Mouse (Mus musculus) forebrain, embryonic 13.5 days (tissue): ENCODE measurements around the gene Mpl. TPM values are rescaled to one million over a fixed set of nuclear protein-coding genes. Genes with fewer than 3 reads are reported as not detected.
A peak's percentile ranks its signal among the peaks of the same experiment; 100 is the strongest.

Experiments used
- ATAC-seq: fragments of 200-750 bp; cut with Nextera tagmentation; 2 replicates; pipeline ENCODE4 v1.8.0; 2017
- H3K27ac ChIP-seq: fragments of 300-500 bp; sonication (generic); 2 replicates; pipeline ENCODE4 v1.5.1; 2015; ENCODE audit warnings: inconsistent platforms, mild to moderate bottlenecking, moderate library complexity
- H3K27me3 ChIP-seq: fragments of 300-500 bp; sonication (generic); 2 replicates; pipeline ENCODE4 v1.6.1; 2015; ENCODE audit warnings: mild to moderate bottlenecking, inconsistent platforms
- H3K36me3 ChIP-seq: fragments of 300-500 bp; sonication (generic); 2 replicates; pipeline ENCODE4 v1.6.1; 2015; ENCODE audit warnings: mild to moderate bottlenecking, inconsistent platforms; ENCODE audit not compliant: poor library complexity, severe bottlenecking
- H3K4me1 ChIP-seq: fragments of 300-500 bp; sonication (generic); 2 replicates; pipeline ENCODE4 v1.6.1; 2015; ENCODE audit warnings: inconsistent platforms
- H3K4me2 ChIP-seq: fragments of 300-500 bp; sonication (generic); 2 replicates; pipeline ENCODE4 v1.6.1; 2015; ENCODE audit warnings: inconsistent platforms, mild to moderate bottlenecking, moderate library complexity
- H3K4me3 ChIP-seq: fragments of 300-500 bp; sonication (generic); 2 replicates; pipeline ENCODE4 v1.5.1; 2015; ENCODE audit warnings: mild to moderate bottlenecking, inconsistent platforms
- H3K9ac ChIP-seq: fragments of 300-500 bp; sonication (generic); 2 replicates; pipeline ENCODE4 v1.6.1; 2015; ENCODE audit warnings: mild to moderate bottlenecking, inconsistent platforms
- H3K9me3 ChIP-seq: fragments of 300-500 bp; sonication (generic); replicated peaks from 2 replicates; pipeline ENCODE4 v1.6.1; 2016; ENCODE audit warnings: inconsistent platforms
- WGBS: fragments of 180-500 bp; shearing (Covaris S2); methylation state at CpG from one replicate; pipeline ENCODE4 v1.1.7; 2015; 5-methylcytosine and 5-hydroxymethylcytosine counted together
- polyA plus RNA-seq: library from polyadenylated mRNA; unstranded; fragments of >200 nt; fragmentation: Nextera tagmentation; extraction: Ambion mirVana; gene quantifications from 2 replicates; pipeline ENCODE4 v1.2.1, GENCODE M21; 2015

Gene Mpl
- polyA plus RNA-seq, 1 experiment from 2014 or later: 0.08 TPM

- peaks cover 22% of the 10 kb centered on the region for H3K4me1 ChIP-seq
- no peak overlapping the region for H3K27ac ChIP-seq
- peaks cover 27% of the 10 kb centered on the region for H3K36me3 ChIP-seq
- 93% methylated on average over 4 of the region's 4 CpGs for WGBS
- H3K9ac ChIP-seq: no peak overlapping the region
- H3K4me3 ChIP-seq: no peak overlapping the region
- H3K9me3 ChIP-seq: no peaks in the 10 kb centered on the region
- H3K4me2 ChIP-seq: no peak overlapping the region
- no peaks in the 10 kb centered on the region for H3K27me3 ChIP-seq
- ATAC-seq: no peak
These were observed 32.7 kb downstream of the Mpl start for GRCm38 (mm10) chr4:118424541-118425160.

- no peak overlapping the region for H3K4me3 ChIP-seq
- H3K9ac ChIP-seq: no peak overlapping the region
- H3K27ac ChIP-seq: no peak overlapping the region
- peaks cover 59% of the 10 kb centered on the region for H3K36me3 ChIP-seq
- WGBS: 100% methylated on average over 3 of the region's 3 CpGs
- no peak overlapping the region for H3K4me2 ChIP-seq
- H3K4me1 ChIP-seq: no peaks in the 10 kb centered on the region
- H3K9me3 ChIP-seq: no peaks in the 10 kb centered on the region
- no peaks in the 10 kb centered on the region for H3K27me3 ChIP-seq
- ATAC-seq: no peak
These were observed 35.9 kb downstream of the Mpl start for GRCm38 (mm10) chr4:118421384-118421783.

GRCm38 (mm10) chr4:118417112-118417797, 40.1 kb downstream of the Mpl start:
- no peaks in the 10 kb centered on the region for H3K4me1 ChIP-seq
- 78% methylated on average over 13 of the region's 13 CpGs for WGBS
- H3K9me3 ChIP-seq: no peaks in the 10 kb centered on the region
- no peak overlapping the region for H3K9ac ChIP-seq
- H3K27ac ChIP-seq: no peak overlapping the region
- peaks cover 95% of the 10 kb centered on the region for H3K36me3 ChIP-seq
- no peak overlapping the region for H3K4me3 ChIP-seq
- no peak for ATAC-seq
- no peak overlapping the region for H3K4me2 ChIP-seq
- H3K27me3 ChIP-seq: no peaks in the 10 kb centered on the region

GRCm38 (mm10) chr4:118416329-118416728, 41.0 kb downstream of the Mpl start:
- 95% methylated on average over 5 of the region's 5 CpGs for WGBS
- Histone ChIP-seq H3K27me3 (no peaks in the 10 kb centered on the region), H3K4me2 (no peak overlapping the region), H3K4me1 (no peaks in the 10 kb centered on the region), H3K9ac (no peak overlapping the region), H3K9me3 (no peaks in the 10 kb centered on the region), H3K4me3 (no peak overlapping the region), H3K27ac (no peak overlapping the region), H3K36me3 (peaks cover 97% of the 10 kb centered on the region)
- ATAC-seq: no peak

- H3K4me2 ChIP-seq: no peak overlapping the region
- H3K27me3 ChIP-seq: no peaks in the 10 kb centered on the region
- no peak overlapping the region for H3K4me3 ChIP-seq
- H3K36me3 ChIP-seq: peaks cover 95% of the 10 kb centered on the region
- no peak for ATAC-seq
- no peak overlapping the region for H3K9ac ChIP-seq
- H3K9me3 ChIP-seq: no peaks in the 10 kb centered on the region
- H3K27ac ChIP-seq: no peak overlapping the region
- H3K4me1 ChIP-seq: no peaks in the 10 kb centered on the region
- WGBS: 85% methylated on average over 2 of the region's 2 CpGs
These were observed 41.5 kb downstream of the Mpl start for GRCm38 (mm10) chr4:118415779-118416178.

- no peak for ATAC-seq
- Histone ChIP-seq H3K4me1 (peaks cover 11% of the 10 kb centered on the region), H3K9ac (no peak overlapping the region), H3K4me3 (no peak overlapping the region), H3K4me2 (no peak overlapping the region), H3K27me3 (no peaks in the 10 kb centered on the region), H3K9me3 (no peaks in the 10 kb centered on the region), H3K36me3 (peaks cover 74% of the 10 kb centered on the region), H3K27ac (no peak overlapping the region)
- 97% methylated on average over 5 of the region's 5 CpGs for WGBS
These were observed 43.8 kb downstream of the Mpl start for GRCm38 (mm10) chr4:118413553-118413952.

GRCm38 (mm10) chr4:118410871-118411270, 46.4 kb downstream of the Mpl start:
- H3K36me3 ChIP-seq: peaks cover 48% of the 10 kb centered on the region
- 93% methylated on average over 5 of the region's 5 CpGs for WGBS
- ATAC-seq: no peak
- no peak overlapping the region for H3K27ac ChIP-seq
- H3K4me1 ChIP-seq: peaks cover 19% of the 10 kb centered on the region
- H3K9me3 ChIP-seq: no peaks in the 10 kb centered on the region
- no peak overlapping the region for H3K4me2 ChIP-seq
- no peaks in the 10 kb centered on the region for H3K27me3 ChIP-seq
- H3K4me3 ChIP-seq: no peak overlapping the region
- H3K9ac ChIP-seq: no peak overlapping the region

GRCm38 (mm10) chr4:118409142-118409900, 48.0 kb downstream of the Mpl start, which contains the start of the genes Szt2 and Med8:
Gene Szt2, minus strand, starts transcription at chr4:118409273.
Gene Med8, plus strand, starts transcription at chr4:118409337.
- WGBS: under 1% methylated on average over 51 of the region's 53 CpGs

GRCm38 (mm10) chr4:118402701-118403100, 54.6 kb downstream of the Mpl start:
- Histone ChIP-seq H3K4me2 (no peak overlapping the region), H3K9ac (no peak overlapping the region), H3K27me3 (no peaks in the 10 kb centered on the region), H3K36me3 (peaks cover 72% of the 10 kb centered on the region), H3K9me3 (no peaks in the 10 kb centered on the region), H3K27ac (no peak overlapping the region), H3K4me1 (no peaks in the 10 kb centered on the region), H3K4me3 (no peak overlapping the region)
- 94% methylated on average over 12 of the region's 12 CpGs for WGBS
- no peak for ATAC-seq

More at GRCm38 (mm10) chr4:118409142-118409900, 48.0 kb downstream of the Mpl start, which contains the start of the genes Szt2 and Med8:
- peaks cover 19% of the 10 kb centered on the region for H3K4me1 ChIP-seq
- peak within 1 kb of the TSS; percentile 87 for H3K4me2 ChIP-seq
- no peak within 1 kb of the TSS for H3K27ac ChIP-seq
- peak; percentile 96 for ATAC-seq
- no peaks in the 10 kb centered on the region for H3K27me3 ChIP-seq
- H3K9ac ChIP-seq: peak within 1 kb of the TSS; percentile 91
- no peaks in the 10 kb centered on the region for H3K9me3 ChIP-seq
- H3K4me3 ChIP-seq: peak within 1 kb of the TSS; percentile 93
- peaks cover 43% of the 10 kb centered on the region for H3K36me3 ChIP-seq

- Histone ChIP-seq H3K9ac (no peak overlapping the region), H3K4me2 (no peak overlapping the region), H3K9me3 (no peaks in the 10 kb centered on the region), H3K4me1 (no peaks in the 10 kb centered on the region), H3K27ac (no peak overlapping the region), H3K27me3 (no peaks in the 10 kb centered on the region), H3K36me3 (peaks cover 79% of the 10 kb centered on the region), H3K4me3 (no peak overlapping the region)
- ATAC-seq: no peak
- 96% methylated on average over 5 of the region's 5 CpGs for WGBS
These were observed 55.4 kb downstream of the Mpl start for GRCm38 (mm10) chr4:118401918-118402317.

GRCm38 (mm10) chr4:118401421-118401820, 55.9 kb downstream of the Mpl start:
- Histone ChIP-seq H3K36me3 (peaks cover 84% of the 10 kb centered on the region), H3K4me2 (no peak overlapping the region), H3K27me3 (no peaks in the 10 kb centered on the region), H3K4me1 (no peaks in the 10 kb centered on the region), H3K4me3 (no peak overlapping the region), H3K27ac (no peak overlapping the region), H3K9ac (no peak overlapping the region), H3K9me3 (no peaks in the 10 kb centered on the region)
- 91% methylated on average over 3 of the region's 3 CpGs for WGBS
- no peak for ATAC-seq

GRCm38 (mm10) chr4:118398400-118398799, 58.9 kb downstream of the Mpl start:
- Histone ChIP-seq H3K36me3 (peaks cover 100% of the 10 kb centered on the region), H3K9me3 (no peaks in the 10 kb centered on the region), H3K4me3 (no peak overlapping the region), H3K4me2 (no peak overlapping the region), H3K4me1 (no peaks in the 10 kb centered on the region), H3K27ac (no peak overlapping the region), H3K27me3 (no peaks in the 10 kb centered on the region), H3K9ac (no peak overlapping the region)
- no peak for ATAC-seq
- 93% methylated on average over 6 of the region's 6 CpGs for WGBS
